Mouse (Mus musculus): ENCODE data around the gene Tmem160. TPM values are rescaled to one million over a fixed set of nuclear protein-coding genes. Genes with fewer than 3 reads are reported as not detected.

Tmem160 gene
- polyA plus RNA-seq, 1 experiment from 2014 or later = 54.4 TPM

GRCm38 (mm10) chr7:16471549-16471948, 19.0 kb downstream of the Tmem160 start:
- DNase-seq (ENCODE audit: low spot score) (no peak), ATAC-seq (replicated peaks; ENCODE audit: low FRiP score) (no peak)
- Histone ChIP-seq H3K9ac (ENCODE audit: low read depth, low read length) (no peak overlapping the region), H3K4me2 (no peak overlapping the region), H3K4me1 (replicated peaks; ENCODE audit: control insufficient read depth, insufficient read depth, low read length) (peaks cover 9% of the 10 kb centered on the region), H3K27ac (ENCODE audit: low read depth, low read length) (no peak overlapping the region), H3K4me3 (ENCODE audit: low read depth, low read length) (no peak overlapping the region), H3K27me3 (replicated peaks; ENCODE audit: control insufficient read depth, insufficient read depth, low read length) (peaks cover 66% of the 10 kb centered on the region), H3K36me3 (ENCODE audit: control insufficient read depth, insufficient read depth, low read length) (no peaks in the 10 kb centered on the region), H3K9me3 (ENCODE audit: control insufficient read depth, low read length) (no peaks in the 10 kb centered on the region)
- WGBS = 30% methylated on average over 9 of the region's 9 CpGs

- Histone ChIP-seq H3K27me3 (replicated peaks; ENCODE audit: control insufficient read depth, insufficient read depth, low read length) (peaks cover 73% of the 10 kb centered on the region), H3K9me3 (ENCODE audit: control insufficient read depth, low read length) (no peaks in the 10 kb centered on the region), H3K27ac (ENCODE audit: low read depth, low read length) (no peak overlapping the region), H3K9ac (ENCODE audit: low read depth, low read length) (no peak overlapping the region), H3K4me2 (no peak overlapping the region), H3K4me1 (replicated peaks; ENCODE audit: control insufficient read depth, insufficient read depth, low read length) (peaks cover 9% of the 10 kb centered on the region), H3K4me3 (ENCODE audit: low read depth, low read length) (no peak overlapping the region), H3K36me3 (ENCODE audit: control insufficient read depth, insufficient read depth, low read length) (no peaks in the 10 kb centered on the region)
- 16% methylated on average over 17 of the region's 17 CpGs for WGBS
- DNase-seq (ENCODE audit: low spot score) (no peak), ATAC-seq (replicated peaks; ENCODE audit: low FRiP score) (no peak)
Observed at GRCm38 (mm10) chr7:16472116-16472709, 19.6 kb downstream of the Tmem160 start.

- H3K4me3 ChIP-seq (ENCODE audit: low read depth, low read length) = no peak overlapping the region
- no peak overlapping the region for H3K27ac ChIP-seq (ENCODE audit: low read depth, low read length)
- H3K27me3 ChIP-seq (replicated peaks; ENCODE audit: control insufficient read depth, insufficient read depth, low read length) = peaks cover 73% of the 10 kb centered on the region
- H3K4me1 ChIP-seq (replicated peaks; ENCODE audit: control insufficient read depth, insufficient read depth, low read length) = peaks cover 9% of the 10 kb centered on the region
- ATAC-seq (replicated peaks; ENCODE audit: low FRiP score) = no peak
- WGBS = 73% methylated on average over 8 of the region's 8 CpGs
- no peaks in the 10 kb centered on the region for H3K9me3 ChIP-seq (ENCODE audit: control insufficient read depth, low read length)
- H3K36me3 ChIP-seq (ENCODE audit: control insufficient read depth, insufficient read depth, low read length) = no peaks in the 10 kb centered on the region
- no peak overlapping the region for H3K4me2 ChIP-seq
- DNase-seq (ENCODE audit: low spot score) = no peak
- H3K9ac ChIP-seq (ENCODE audit: low read depth, low read length) = no peak overlapping the region
Observed at GRCm38 (mm10) chr7:16473847-16474246, 21.3 kb downstream of the Tmem160 start.

- Histone ChIP-seq H3K9ac (ENCODE audit: low read depth, low read length) (no peak overlapping the region), H3K27me3 (replicated peaks; ENCODE audit: control insufficient read depth, insufficient read depth, low read length) (peaks cover 73% of the 10 kb centered on the region), H3K9me3 (ENCODE audit: control insufficient read depth, low read length) (no peaks in the 10 kb centered on the region), H3K27ac (ENCODE audit: low read depth, low read length) (no peak overlapping the region), H3K4me2 (peak overlapping the region; percentile 19), H3K4me3 (ENCODE audit: low read depth, low read length) (no peak overlapping the region), H3K4me1 (replicated peaks; ENCODE audit: control insufficient read depth, insufficient read depth, low read length) (peaks cover 9% of the 10 kb centered on the region), H3K36me3 (ENCODE audit: control insufficient read depth, insufficient read depth, low read length) (no peaks in the 10 kb centered on the region)
- ATAC-seq (replicated peaks; ENCODE audit: low FRiP score) (no peak), DNase-seq (ENCODE audit: low spot score) (no peak)
- 5% methylated on average over 33 of the region's 33 CpGs for WGBS
Observed at GRCm38 (mm10) chr7:16474445-16474844, 21.9 kb downstream of the Tmem160 start.

GRCm38 (mm10) chr7:16475321-16475720, 22.7 kb downstream of the Tmem160 start:
- Histone ChIP-seq H3K27ac (ENCODE audit: low read depth, low read length) (no peak overlapping the region), H3K4me2 (peak overlapping the region; percentile 57), H3K27me3 (replicated peaks; ENCODE audit: control insufficient read depth, insufficient read depth, low read length) (peaks cover 73% of the 10 kb centered on the region), H3K4me1 (replicated peaks; ENCODE audit: control insufficient read depth, insufficient read depth, low read length) (peaks cover 9% of the 10 kb centered on the region), H3K4me3 (ENCODE audit: low read depth, low read length) (peak overlapping the region; percentile 34), H3K36me3 (ENCODE audit: control insufficient read depth, insufficient read depth, low read length) (no peaks in the 10 kb centered on the region), H3K9me3 (ENCODE audit: control insufficient read depth, low read length) (no peaks in the 10 kb centered on the region), H3K9ac (ENCODE audit: low read depth, low read length) (no peak overlapping the region)
- DNase-seq (ENCODE audit: low spot score) (no peak), ATAC-seq (replicated peaks; ENCODE audit: low FRiP score) (no peak)
- WGBS = 4% methylated on average over 23 of the region's 23 CpGs

- Histone ChIP-seq H3K27ac (ENCODE audit: low read depth, low read length) (no peak overlapping the region), H3K4me2 (peak overlapping the region; percentile 57), H3K36me3 (ENCODE audit: control insufficient read depth, insufficient read depth, low read length) (no peaks in the 10 kb centered on the region), H3K9ac (ENCODE audit: low read depth, low read length) (no peak overlapping the region), H3K27me3 (replicated peaks; ENCODE audit: control insufficient read depth, insufficient read depth, low read length) (peaks cover 67% of the 10 kb centered on the region), H3K4me3 (ENCODE audit: low read depth, low read length) (peak overlapping the region; percentile 34), H3K4me1 (replicated peaks; ENCODE audit: control insufficient read depth, insufficient read depth, low read length) (peaks cover 9% of the 10 kb centered on the region), H3K9me3 (ENCODE audit: control insufficient read depth, low read length) (no peaks in the 10 kb centered on the region)
- DNase-seq (ENCODE audit: low spot score) (no peak), ATAC-seq (replicated peaks; ENCODE audit: low FRiP score) (0 out of 2 replicates have a peak, but pooled peaks have one; percentile 7)
- WGBS = 2% methylated on average over 42 of the region's 59 CpGs
Observed at GRCm38 (mm10) chr7:16475764-16476599, 23.4 kb downstream of the Tmem160 start.

- H3K27ac ChIP-seq (ENCODE audit: low read depth, low read length) = no peak overlapping the region
- H3K4me1 ChIP-seq (replicated peaks; ENCODE audit: control insufficient read depth, insufficient read depth, low read length) = peaks cover 9% of the 10 kb centered on the region
- no peak overlapping the region for H3K9ac ChIP-seq (ENCODE audit: low read depth, low read length)
- ATAC-seq (replicated peaks; ENCODE audit: low FRiP score) (0 out of 2 replicates have a peak, but pooled peaks have one; percentile 20), DNase-seq (ENCODE audit: low spot score) (no peak)
- WGBS = 3% methylated on average over 34 of the region's 34 CpGs
- peak overlapping the region; percentile 57 for H3K4me2 ChIP-seq
- peak overlapping the region; percentile 34 for H3K4me3 ChIP-seq (ENCODE audit: low read depth, low read length)
- H3K9me3 ChIP-seq (ENCODE audit: control insufficient read depth, low read length) = no peaks in the 10 kb centered on the region
- H3K27me3 ChIP-seq (replicated peaks; ENCODE audit: control insufficient read depth, insufficient read depth, low read length) = peaks cover 62% of the 10 kb centered on the region
- H3K36me3 ChIP-seq (ENCODE audit: control insufficient read depth, insufficient read depth, low read length) = no peaks in the 10 kb centered on the region
Observed at GRCm38 (mm10) chr7:16476600-16476989, 24.0 kb downstream of the Tmem160 start.

GRCm38 (mm10) chr7:16477628-16478027, 25.0 kb downstream of the Tmem160 start, which contains the start of gene Npas1:
TSS of gene Npas1 (minus strand) at chr7:16477728.
- no peak within 1 kb of the TSS for H3K9ac ChIP-seq (ENCODE audit: low read depth, low read length)
- WGBS = 83% methylated on average over 8 of the region's 8 CpGs
- no peak within 1 kb of the TSS for H3K27ac ChIP-seq (ENCODE audit: low read depth, low read length)
- H3K4me2 ChIP-seq = peak within 1 kb of the TSS; percentile 57
- H3K9me3 ChIP-seq (ENCODE audit: control insufficient read depth, low read length) = no peaks in the 10 kb centered on the region
- ATAC-seq (replicated peaks; ENCODE audit: low FRiP score) (no peak), DNase-seq (ENCODE audit: low spot score) (no peak)
- peaks cover 9% of the 10 kb centered on the region for H3K4me1 ChIP-seq (replicated peaks; ENCODE audit: control insufficient read depth, insufficient read depth, low read length)
- H3K27me3 ChIP-seq (replicated peaks; ENCODE audit: control insufficient read depth, insufficient read depth, low read length) = peaks cover 53% of the 10 kb centered on the region
- H3K36me3 ChIP-seq (ENCODE audit: control insufficient read depth, insufficient read depth, low read length) = no peaks in the 10 kb centered on the region
- H3K4me3 ChIP-seq (ENCODE audit: low read depth, low read length) = peak within 1 kb of the TSS; percentile 34

Data from liver, embryonic 11.5 days (tissue).